Mouse (Mus musculus) spleen, adult 2 months (tissue): ENCODE data around the gene Glp2r. TPM values are rescaled to one million over a fixed set of nuclear protein-coding genes. Genes with fewer than 3 reads are reported as not detected.

Experiments
- DNase-seq, 2 experiments: peaks; one replicate each; pipeline versions ENCODE4 v3.0.0 to v3.0.0-alpha.2; 2012 to 2021; ENCODE audit warnings: low spot score in 2 of 2, low read depth in 1 of 2
- H3K27ac ChIP-seq: fragments of 200-500 bp; 2 replicates; pipeline ENCODE4 v1.5.1; 2012; ENCODE audit warnings: low read length, inconsistent platforms; ENCODE audit not compliant: insufficient read depth
- H3K27me3 ChIP-seq: fragments of 200-500 bp; 2 replicates; pipeline ENCODE4 v1.6.1; 2012; ENCODE audit warnings: mild to moderate bottlenecking, moderate library complexity, low read length, inconsistent platforms; ENCODE audit not compliant: control insufficient read depth, insufficient read depth
- H3K36me3 ChIP-seq: fragments of 200-500 bp; 2 replicates; pipeline ENCODE4 v1.6.1; 2012; ENCODE audit warnings: mild to moderate bottlenecking, low read length, inconsistent platforms; ENCODE audit not compliant: control insufficient read depth, insufficient read depth
- H3K4me1 ChIP-seq: fragments of 200-500 bp; 2 replicates; pipeline ENCODE4 v1.6.1; 2011; ENCODE audit warnings: inconsistent platforms; ENCODE audit not compliant: control insufficient read depth, insufficient read depth, insufficient read length
- H3K4me3 ChIP-seq: fragments of 200-500 bp; 2 replicates; pipeline ENCODE4 v1.5.1; 2011; ENCODE audit warnings: mild to moderate bottlenecking, inconsistent platforms; ENCODE audit not compliant: insufficient read depth, insufficient read length; ENCODE audit errors: extremely low read depth
- CTCF ChIP-seq: fragments of 200-500 bp; IDR thresholded peaks from 2 replicates; pipeline ENCODE4 v1.5.1; 2011; ENCODE audit warnings: mild to moderate bottlenecking, inconsistent platforms; ENCODE audit not compliant: insufficient read depth, insufficient read length, insufficient replicate concordance; ENCODE audit errors: extremely low read depth
- POLR2A ChIP-seq: fragments of 200-500 bp; IDR thresholded peaks from 2 replicates; pipeline ENCODE4 v1.6.1; 2011; ENCODE audit warnings: low read depth, low read length, inconsistent platforms
- WGBS: fragments of 180-500 bp; shearing (Covaris S2); methylation state at CpG from one replicate; pipeline ENCODE4 v1.1.7; 2018; 5-methylcytosine and 5-hydroxymethylcytosine counted together
- polyA plus RNA-seq: library from polyadenylated mRNA; depleted of rRNA; stranded (reverse); fragments of >200 nt; gene quantifications from 2 replicates; pipeline ENCODE4 v1.2.3, GENCODE M21; 2012; rRNA removed

The Glp2r gene
- 0.04 TPM in 2 replicates for polyA plus RNA-seq

DNA sequence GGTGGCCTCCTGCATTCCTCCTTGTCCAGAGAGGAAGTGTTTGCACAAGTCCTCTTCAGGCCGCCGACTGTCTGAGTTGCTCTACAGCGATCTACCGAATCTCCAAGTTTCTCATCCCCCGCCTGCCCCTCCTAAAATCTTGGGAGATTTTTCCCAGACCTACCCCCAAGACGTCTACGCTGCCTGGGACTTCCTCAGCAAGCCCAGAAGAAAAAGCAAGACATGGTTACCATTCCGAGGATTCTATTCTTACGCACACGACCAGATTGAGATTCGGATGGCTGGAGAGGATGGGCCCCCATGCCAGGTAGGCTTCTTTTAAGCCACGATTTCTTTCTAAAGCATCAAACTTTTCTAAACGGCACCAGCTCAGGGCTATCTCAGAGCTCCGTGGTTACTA, at the start of gene Glp2r:
TSS of gene Glp2r (minus strand) at position 101 of the 400 bp plus-strand sequence.
- TF ChIP-seq CTCF (no peak), POLR2A (no peak)
- no peaks in the 10 kb centered on the region for H3K36me3 ChIP-seq
- DNase-seq = no peak
- no peak within 1 kb of the TSS for H3K4me3 ChIP-seq
- H3K4me1 ChIP-seq = no peaks in the 10 kb centered on the region
- H3K27me3 ChIP-seq = no peaks in the 10 kb centered on the region
- WGBS = 77% methylated on average over 14 of the region's 14 CpGs
- no peak within 1 kb of the TSS for H3K27ac ChIP-seq

DNA sequence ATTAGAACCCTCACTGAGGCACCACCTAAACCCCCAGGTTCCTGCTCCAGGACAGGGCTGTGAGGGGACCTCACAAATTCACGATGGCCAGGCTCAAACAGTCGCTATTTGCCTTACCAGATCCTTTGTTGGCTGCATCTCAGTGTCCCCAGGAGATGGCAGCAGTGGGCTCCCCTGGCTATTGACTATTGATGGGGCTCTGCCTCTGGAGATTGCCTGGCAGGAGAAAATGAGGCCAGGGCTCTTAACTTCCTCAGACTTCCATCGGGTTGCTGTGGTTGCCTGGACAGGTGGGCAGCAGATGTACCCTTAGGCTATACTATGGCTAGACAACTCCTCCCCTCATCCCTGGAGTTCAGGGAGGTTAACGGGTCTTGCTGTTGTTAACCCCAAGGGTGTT, 49.3 kb upstream of the Glp2r start:
- WGBS = 24% methylated on average over 4 of the region's 4 CpGs
- Histone ChIP-seq H3K27ac (no peak overlapping the region), H3K27me3 (no peaks in the 10 kb centered on the region), H3K4me3 (no peak overlapping the region), H3K4me1 (no peaks in the 10 kb centered on the region), H3K36me3 (no peaks in the 10 kb centered on the region)
- TF ChIP-seq POLR2A = no peak
- DNase-seq = no peak

DNA sequence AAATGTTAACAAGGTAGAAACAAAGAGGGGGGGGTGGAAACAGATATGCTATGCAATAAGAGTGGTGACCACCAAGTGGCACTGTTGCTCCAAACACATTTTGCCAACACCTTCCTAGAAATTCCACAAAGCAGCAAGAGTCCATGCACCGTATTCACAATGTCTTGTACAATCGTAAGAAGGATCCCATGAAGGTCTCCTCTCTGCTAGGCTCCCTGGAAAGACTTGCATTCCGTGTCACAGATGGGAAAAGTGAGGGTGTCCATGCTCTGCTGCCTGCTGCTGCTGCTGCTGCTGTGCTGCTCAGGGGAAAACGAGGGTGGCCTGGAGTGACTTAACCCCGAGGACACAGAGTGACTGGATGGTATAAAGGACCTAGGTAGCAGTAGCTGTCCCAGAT, 48.7 kb upstream of the Glp2r start:
- WGBS = 18% methylated on average over 5 of the region's 5 CpGs
- no peaks in the 10 kb centered on the region for H3K27me3 ChIP-seq
- no peak for TF ChIP-seq POLR2A
- TF ChIP-seq CTCF = no peak
- H3K4me3 ChIP-seq = no peak overlapping the region
- no peaks in the 10 kb centered on the region for H3K36me3 ChIP-seq
- DNase-seq = no peak
- no peak overlapping the region for H3K27ac ChIP-seq
- no peaks in the 10 kb centered on the region for H3K4me1 ChIP-seq

DNA sequence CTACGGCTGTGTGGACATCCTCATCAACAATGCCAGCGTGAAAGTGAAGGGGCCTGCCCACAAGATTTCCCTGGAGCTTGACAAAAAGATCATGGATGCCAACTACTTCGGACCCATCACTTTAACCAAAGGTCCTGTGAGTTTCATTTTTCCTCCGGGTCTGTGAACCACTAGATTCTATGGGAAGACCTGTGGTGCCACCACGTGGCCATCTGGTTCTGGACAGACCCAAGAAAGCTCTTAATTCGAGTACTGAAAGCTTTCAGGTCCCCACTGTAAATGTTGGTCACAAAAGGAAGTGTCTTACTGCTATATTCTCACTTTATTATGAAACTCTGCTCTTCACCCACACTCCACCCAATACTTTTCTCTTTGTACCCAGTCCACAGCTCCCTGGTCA, 40.6 kb upstream of the Glp2r start:
- TF ChIP-seq POLR2A = no peak
- TF ChIP-seq CTCF = no peak
- WGBS = 74% methylated on average over 6 of the region's 6 CpGs
- Histone ChIP-seq H3K36me3 (no peaks in the 10 kb centered on the region), H3K4me3 (no peak overlapping the region), H3K27me3 (no peaks in the 10 kb centered on the region), H3K27ac (no peak overlapping the region), H3K4me1 (no peaks in the 10 kb centered on the region)
- DNase-seq = no peak

DNA sequence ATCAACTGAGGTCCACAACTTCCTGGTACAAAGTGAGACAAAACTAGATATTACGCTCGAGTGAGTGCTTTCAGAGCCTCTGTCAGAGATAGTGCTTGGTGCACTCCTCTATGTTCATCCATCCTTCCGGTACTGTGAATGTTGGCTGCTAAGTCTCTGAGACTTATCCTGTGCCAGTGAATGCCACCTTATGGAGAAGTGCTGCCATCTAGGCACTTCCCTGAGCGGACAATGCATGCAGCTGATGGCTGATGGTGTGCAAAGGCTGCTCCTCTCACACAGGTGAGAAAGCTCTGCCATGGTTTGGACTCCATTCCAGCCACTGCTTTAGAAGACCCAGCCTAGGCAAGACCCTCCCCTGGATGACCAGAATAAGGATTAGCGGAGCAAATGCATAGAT, 37.1 kb upstream of the Glp2r start:
- no peaks in the 10 kb centered on the region for H3K27me3 ChIP-seq
- DNase-seq = no peak
- H3K36me3 ChIP-seq = no peaks in the 10 kb centered on the region
- H3K4me3 ChIP-seq = no peak overlapping the region
- 79% methylated on average over 5 of the region's 5 CpGs for WGBS
- TF ChIP-seq POLR2A = no peak
- TF ChIP-seq CTCF = no peak
- no peaks in the 10 kb centered on the region for H3K4me1 ChIP-seq
- no peak overlapping the region for H3K27ac ChIP-seq

DNA sequence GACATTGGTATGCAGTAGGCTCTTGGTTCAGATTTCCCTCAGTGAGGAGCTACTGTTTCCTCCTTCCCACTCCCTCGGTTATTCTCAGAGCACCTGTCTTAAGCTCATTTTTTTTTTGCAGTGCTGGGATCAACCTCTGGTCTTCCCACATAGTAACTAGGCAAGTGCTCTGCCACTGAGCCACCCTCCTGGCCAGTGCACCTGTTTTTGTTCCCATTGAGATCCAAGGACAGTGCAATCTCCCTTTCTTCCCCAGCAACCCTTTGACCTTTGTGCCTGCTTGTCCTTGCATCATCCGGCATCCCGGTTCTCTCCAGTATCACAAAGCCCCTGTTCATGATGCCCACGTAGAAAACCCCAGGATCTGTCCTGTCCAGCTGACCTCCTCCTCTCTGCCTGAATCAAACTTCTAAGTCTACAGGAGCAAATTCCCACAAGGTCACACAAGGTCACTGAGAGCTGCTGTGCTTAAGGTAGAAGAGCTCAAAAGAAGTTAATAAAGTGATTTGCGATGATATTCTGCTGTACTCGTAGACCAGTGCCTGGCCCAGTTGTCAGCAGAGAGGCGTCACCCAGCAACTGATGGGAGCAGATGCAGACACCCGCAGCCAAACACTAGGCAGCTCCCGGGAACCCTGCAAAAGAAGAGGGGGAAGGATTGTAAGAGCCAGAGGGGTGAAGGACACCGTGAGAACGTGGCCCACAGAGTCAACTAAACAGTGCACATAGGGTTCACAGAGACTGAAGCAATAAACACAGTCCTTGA, 36.1 kb upstream of the Glp2r start:
- TF ChIP-seq CTCF (no peak), POLR2A (no peak)
- no peaks in the 10 kb centered on the region for H3K4me1 ChIP-seq
- 87% methylated on average over 11 of the region's 11 CpGs for WGBS
- no peak overlapping the region for H3K27ac ChIP-seq
- no peak for DNase-seq
- no peak overlapping the region for H3K4me3 ChIP-seq
- H3K36me3 ChIP-seq = no peaks in the 10 kb centered on the region
- H3K27me3 ChIP-seq = no peaks in the 10 kb centered on the region

DNA sequence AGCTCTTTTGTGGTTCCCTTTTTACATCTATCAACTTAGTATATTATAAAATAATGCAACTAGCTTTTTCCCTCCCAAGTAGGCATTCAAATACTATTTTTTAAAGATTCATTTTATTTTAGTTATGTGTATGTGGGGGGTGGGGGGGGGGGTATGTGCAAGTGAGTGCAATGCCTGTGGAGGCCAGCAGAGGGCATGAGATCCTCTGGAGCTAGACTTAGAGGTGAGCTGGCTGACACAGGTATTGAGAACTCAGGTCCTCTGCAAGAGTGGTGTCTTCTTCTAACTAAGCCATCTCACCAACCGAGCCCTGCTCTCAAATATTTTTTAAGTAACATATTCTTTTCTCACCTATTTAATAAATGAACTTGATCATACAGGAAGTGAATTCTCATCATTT, 34.6 kb upstream of the Glp2r start:
- 96% methylated on average over 1 of the region's 1 CpGs for WGBS
- Histone ChIP-seq H3K4me1 (no peaks in the 10 kb centered on the region), H3K27ac (no peak overlapping the region), H3K36me3 (no peaks in the 10 kb centered on the region), H3K27me3 (no peaks in the 10 kb centered on the region), H3K4me3 (no peak overlapping the region)
- DNase-seq = no peak
- TF ChIP-seq CTCF = no peak
- TF ChIP-seq POLR2A = no peak
